Mouse (Mus musculus) intestine, postnatal 0 days (tissue): ENCODE data around the gene Desi1. TPM values are rescaled to one million over a fixed set of nuclear protein-coding genes. Genes with fewer than 3 reads are reported as not detected.

Source experiments
- ATAC-seq: fragments of 200-750 bp; cut with Nextera tagmentation; 2 replicates; pipeline ENCODE4 v1.8.0; 2017; ENCODE audit warnings: mild to moderate bottlenecking, moderate TSS enrichment, moderate library complexity
- H3K27ac ChIP-seq: fragments of 300-500 bp; sonication (generic); 2 replicates; pipeline ENCODE4 v1.5.1; 2014; ENCODE audit warnings: mild to moderate bottlenecking, low read depth, low read length, moderate library complexity
- H3K27me3 ChIP-seq: fragments of 300-500 bp; sonication (generic); replicated peaks from 2 replicates; pipeline ENCODE4 v1.6.1; 2014; ENCODE audit warnings: low read length, mixed read lengths; ENCODE audit not compliant: control insufficient read depth, insufficient read depth
- H3K36me3 ChIP-seq: fragments of 300-500 bp; sonication (generic); 2 replicates; pipeline ENCODE4 v1.6.1; 2014; ENCODE audit warnings: mild to moderate bottlenecking, moderate library complexity; ENCODE audit not compliant: control insufficient read depth, insufficient read depth
- H3K4me1 ChIP-seq: fragments of 300-500 bp; sonication (generic); replicated peaks from 2 replicates; pipeline ENCODE4 v1.6.1; 2014; ENCODE audit warnings: antibody characterized with exemption, low read length, mixed read lengths; ENCODE audit not compliant: control insufficient read depth, insufficient read depth
- H3K4me2 ChIP-seq: fragments of 300-500 bp; sonication (generic); replicated peaks from 2 replicates; pipeline ENCODE4 v1.6.1; 2014; ENCODE audit warnings: low read depth, mild to moderate bottlenecking, moderate library complexity
- H3K4me3 ChIP-seq: fragments of 300-500 bp; sonication (generic); 2 replicates; pipeline ENCODE4 v1.5.1; 2014; ENCODE audit warnings: low read depth, low read length
- H3K9ac ChIP-seq: fragments of 300-500 bp; sonication (generic); 2 replicates; pipeline ENCODE4 v1.6.1; 2014; ENCODE audit warnings: mild to moderate bottlenecking, low read depth, low read length
- H3K9me3 ChIP-seq: fragments of 300-500 bp; sonication (generic); 2 replicates; pipeline ENCODE4 v1.6.1; 2016; ENCODE audit warnings: mixed run types; ENCODE audit not compliant: control insufficient read depth
- CTCF ChIP-seq: sonication (generic); IDR thresholded peaks from 2 replicates; pipeline ENCODE4 v1.5.1; 2016; ENCODE audit warnings: low read depth, mild to moderate bottlenecking, control low read depth, antibody characterized with exemption, moderate library complexity
- WGBS: fragments of 180-500 bp; shearing (Covaris S2); extraction: QIAGEN DNeasy Blood & Tissue Kit; methylation state at CpG from one replicate; pipeline ENCODE4 v1.1.7; 2014; 5-methylcytosine and 5-hydroxymethylcytosine counted together
- polyA plus RNA-seq: library from polyadenylated mRNA; unstranded; fragments of >200 nt; fragmentation: Nextera tagmentation; extraction: Ambion mirVana; gene quantifications from 2 replicates; pipeline ENCODE4 v1.2.1, GENCODE M21; 2015

Desi1 gene
- polyA plus RNA-seq, 1 experiment from 2014 or later = 10.0 TPM

- ATAC-seq = no peak
- H3K27ac ChIP-seq = peak overlapping the region; percentile 72
- H3K9me3 ChIP-seq = no peaks in the 10 kb centered on the region
- no peaks in the 10 kb centered on the region for H3K36me3 ChIP-seq
- H3K9ac ChIP-seq = peak overlapping the region; percentile 76
- no peaks in the 10 kb centered on the region for H3K27me3 ChIP-seq
- peak overlapping the region; percentile 96 for H3K4me2 ChIP-seq
- peak; percentile 32 for TF ChIP-seq CTCF
- no peaks in the 10 kb centered on the region for H3K4me1 ChIP-seq
- H3K4me3 ChIP-seq = peak overlapping the region; percentile 89
- 0% methylated on average over 39 of the region's 39 CpGs for WGBS
These were observed 18.1 kb downstream of the Desi1 start for GRCm38 (mm10) chr15:82015392-82016100.

- Histone ChIP-seq H3K36me3 (no peaks in the 10 kb centered on the region), H3K4me1 (no peaks in the 10 kb centered on the region), H3K4me3 (peak overlapping the region; percentile 89), H3K27ac (no peak overlapping the region), H3K9me3 (no peaks in the 10 kb centered on the region), H3K4me2 (peak overlapping the region; percentile 96), H3K9ac (peak overlapping the region; percentile 76; the same call in 1 of the 2 replicates), H3K27me3 (no peaks in the 10 kb centered on the region)
- TF ChIP-seq CTCF = no peak
- ATAC-seq = no peak
- 19% methylated on average over 9 of the region's 9 CpGs for WGBS
These were observed 18.8 kb downstream of the Desi1 start for GRCm38 (mm10) chr15:82014745-82015391.

GRCm38 (mm10) chr15:82011947-82012346, 21.7 kb downstream of the Desi1 start:
- ATAC-seq = no peak
- Histone ChIP-seq H3K27me3 (no peaks in the 10 kb centered on the region), H3K9ac (no peak overlapping the region), H3K4me3 (no peak overlapping the region), H3K27ac (no peak overlapping the region), H3K9me3 (no peaks in the 10 kb centered on the region), H3K4me2 (no peak overlapping the region), H3K4me1 (no peaks in the 10 kb centered on the region), H3K36me3 (no peaks in the 10 kb centered on the region)
- WGBS = 82% methylated on average over 6 of the region's 6 CpGs
- no peak for TF ChIP-seq CTCF

- Histone ChIP-seq H3K27me3 (no peaks in the 10 kb centered on the region), H3K4me1 (no peaks in the 10 kb centered on the region), H3K4me2 (no peak overlapping the region), H3K27ac (no peak overlapping the region), H3K9me3 (no peaks in the 10 kb centered on the region), H3K36me3 (peaks cover 10% of the 10 kb centered on the region), H3K9ac (no peak overlapping the region), H3K4me3 (no peak overlapping the region)
- WGBS = 48% methylated on average over 8 of the region's 8 CpGs
- no peak for TF ChIP-seq CTCF
- ATAC-seq = peak; percentile 92
These were observed 29.4 kb downstream of the Desi1 start for GRCm38 (mm10) chr15:82004257-82004656.

GRCm38 (mm10) chr15:81993992-81994391, 39.7 kb downstream of the Desi1 start:
- Histone ChIP-seq H3K4me2 (no peak overlapping the region), H3K27ac (no peak overlapping the region), H3K36me3 (peaks cover 43% of the 10 kb centered on the region), H3K9ac (no peak overlapping the region), H3K9me3 (no peaks in the 10 kb centered on the region), H3K4me3 (no peak overlapping the region), H3K27me3 (no peaks in the 10 kb centered on the region), H3K4me1 (no peaks in the 10 kb centered on the region)
- WGBS = 80% methylated on average over 6 of the region's 6 CpGs
- no peak for ATAC-seq
- TF ChIP-seq CTCF = no peak

GRCm38 (mm10) chr15:81990549-81990948, 43.1 kb downstream of the Desi1 start:
- no peak overlapping the region for H3K4me3 ChIP-seq
- 36% methylated on average over 7 of the region's 7 CpGs for WGBS
- no peak overlapping the region for H3K27ac ChIP-seq
- no peak for TF ChIP-seq CTCF
- H3K9ac ChIP-seq = no peak overlapping the region
- H3K4me1 ChIP-seq = no peaks in the 10 kb centered on the region
- no peaks in the 10 kb centered on the region for H3K27me3 ChIP-seq
- H3K9me3 ChIP-seq = no peaks in the 10 kb centered on the region
- no peak overlapping the region for H3K4me2 ChIP-seq
- ATAC-seq = peak; percentile 42; the same call in 1 of the 2 replicates
- peaks cover 18% of the 10 kb centered on the region; the same call in 1 of the 2 replicates for H3K36me3 ChIP-seq
